Mouse (Mus musculus): Measurements from ENCODE around the gene Nol10. TPM values are rescaled to one million over a fixed set of nuclear protein-coding genes. Genes with fewer than 3 reads are reported as not detected.

Nol10 gene
- polyA plus RNA-seq, 1 experiment, result 13.2 TPM

DNA sequence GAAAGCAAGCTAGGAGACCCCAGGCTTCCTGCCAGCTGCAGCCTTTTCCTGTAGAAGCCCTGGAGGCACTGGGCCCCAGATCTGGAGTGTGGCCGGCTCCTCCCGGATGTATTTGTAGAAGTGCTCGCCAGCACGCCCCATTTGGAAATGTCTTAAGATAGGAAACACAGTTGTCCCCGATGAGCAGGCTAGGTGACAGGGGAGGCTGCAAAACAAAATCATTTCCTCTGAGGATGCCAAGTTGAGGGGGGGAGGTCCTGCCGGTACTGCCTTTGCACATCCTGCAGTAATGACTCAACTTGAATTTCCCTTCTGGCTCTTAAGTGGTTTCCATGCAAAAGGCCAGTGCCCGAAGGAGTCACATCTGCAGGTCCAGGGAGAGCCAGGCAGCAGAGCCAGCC is 92.0 kb downstream of the Nol10 start:
- no peak overlapping the region for H3K4me3 ChIP-seq
- no peaks in the 10 kb centered on the region for H3K36me3 ChIP-seq (ENCODE audit: control insufficient read depth, insufficient read depth)
- no peaks in the 10 kb centered on the region for H3K79me2 ChIP-seq (ENCODE audit: control insufficient read depth, insufficient read depth)
- TF ChIP-seq CEBPB (IDR thresholded peaks at IDR 0.05; ENCODE audit: insufficient read depth, poor library complexity, severe bottlenecking), result no peak
- no peak for TF ChIP-seq REST (IDR thresholded peaks at IDR 0.05; ENCODE audit: insufficient read depth, insufficient read length)
- no peak for TF ChIP-seq MYOD1 (IDR thresholded peaks at IDR 0.05; ENCODE audit: control insufficient read depth in 1 of 3, insufficient read length in 2 of 3, low read depth in 2 of 3)
- no peak for TF ChIP-seq USF1 (IDR thresholded peaks at IDR 0.05; ENCODE audit: low read depth)
- TF ChIP-seq SRF (IDR thresholded peaks at IDR 0.05; ENCODE audit: control insufficient read depth, insufficient read length, low read depth), result no peak
- TF ChIP-seq MYOG (IDR thresholded peaks at IDR 0.05; ENCODE audit: control insufficient read depth in 1 of 3, insufficient read depth in 1 of 3, insufficient read length in 2 of 3, low read depth in 2 of 3), result no peak
- no peak for TF ChIP-seq POLR2AphosphoS2 (IDR thresholded peaks at IDR 0.05; ENCODE audit: insufficient read length, low read depth)
- TF ChIP-seq MAX (IDR thresholded peaks at IDR 0.05; ENCODE audit: low read depth), result no peak
- no peak for TF ChIP-seq E2F4 (IDR thresholded peaks at IDR 0.05; ENCODE audit: insufficient read depth)
- TF ChIP-seq TCF12 (IDR thresholded peaks at IDR 0.05; ENCODE audit: insufficient read depth, poor library complexity, severe bottlenecking), result no peak
- no peak for TF ChIP-seq POLR2A (IDR thresholded peaks at IDR 0.05; ENCODE audit: insufficient read length, low read depth)
- no peak overlapping the region for H3K4me2 ChIP-seq (ENCODE audit: low read depth)
- H3K27me3 ChIP-seq (ENCODE audit: control insufficient read depth, insufficient read depth, insufficient read length), result no peaks in the 10 kb centered on the region
- H3ac ChIP-seq (ENCODE audit: control insufficient read depth, insufficient read length), result no peak overlapping the region

DNA sequence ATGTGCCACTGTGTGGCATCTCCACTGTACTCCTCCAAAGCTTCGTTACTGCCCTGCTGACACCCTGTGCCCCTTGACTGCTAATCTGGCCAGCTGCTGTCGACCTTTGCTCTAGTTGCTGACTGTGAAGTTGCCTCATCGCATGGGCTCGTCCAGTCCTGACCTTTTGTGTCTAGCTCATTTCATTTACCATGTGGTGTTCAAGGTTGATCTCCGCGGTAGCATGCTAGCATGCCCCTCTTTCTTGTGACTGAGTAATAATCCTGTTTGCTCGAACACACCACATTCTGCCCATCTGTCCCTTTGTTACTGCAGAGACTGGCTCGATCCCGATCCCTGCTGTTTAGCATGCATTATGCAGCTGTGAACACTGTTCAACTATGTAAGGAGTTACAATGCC is 93.2 kb downstream of the Nol10 start:
- H3K27me3 ChIP-seq (ENCODE audit: control insufficient read depth, insufficient read depth, insufficient read length), result no peaks in the 10 kb centered on the region
- no peaks in the 10 kb centered on the region for H3K36me3 ChIP-seq (ENCODE audit: control insufficient read depth, insufficient read depth)
- TF ChIP-seq POLR2A (IDR thresholded peaks at IDR 0.05; ENCODE audit: insufficient read length, low read depth) (no peak), USF1 (IDR thresholded peaks at IDR 0.05; ENCODE audit: low read depth) (no peak), POLR2AphosphoS2 (IDR thresholded peaks at IDR 0.05; ENCODE audit: insufficient read length, low read depth) (no peak), TCF12 (IDR thresholded peaks at IDR 0.05; ENCODE audit: insufficient read depth, poor library complexity, severe bottlenecking) (no peak), REST (IDR thresholded peaks at IDR 0.05; ENCODE audit: insufficient read depth, insufficient read length) (no peak), MYOG (IDR thresholded peaks at IDR 0.05; ENCODE audit: control insufficient read depth in 1 of 3, insufficient read depth in 1 of 3, insufficient read length in 2 of 3, low read depth in 2 of 3) (no peak), TCF3 (IDR thresholded peaks at IDR 0.05; ENCODE audit: insufficient read length, low read depth) (no peak), CEBPB (IDR thresholded peaks at IDR 0.05; ENCODE audit: insufficient read depth, poor library complexity, severe bottlenecking) (no peak), E2F4 (IDR thresholded peaks at IDR 0.05; ENCODE audit: insufficient read depth) (no peak), SRF (IDR thresholded peaks at IDR 0.05; ENCODE audit: control insufficient read depth, insufficient read length, low read depth) (no peak)
- H3K79me2 ChIP-seq (ENCODE audit: control insufficient read depth, insufficient read depth), result no peaks in the 10 kb centered on the region
- H3K4me2 ChIP-seq (ENCODE audit: low read depth), result no peak overlapping the region
- H3ac ChIP-seq (ENCODE audit: control insufficient read depth, insufficient read length), result no peak overlapping the region
- H3K4me3 ChIP-seq, result no peak overlapping the region

DNA sequence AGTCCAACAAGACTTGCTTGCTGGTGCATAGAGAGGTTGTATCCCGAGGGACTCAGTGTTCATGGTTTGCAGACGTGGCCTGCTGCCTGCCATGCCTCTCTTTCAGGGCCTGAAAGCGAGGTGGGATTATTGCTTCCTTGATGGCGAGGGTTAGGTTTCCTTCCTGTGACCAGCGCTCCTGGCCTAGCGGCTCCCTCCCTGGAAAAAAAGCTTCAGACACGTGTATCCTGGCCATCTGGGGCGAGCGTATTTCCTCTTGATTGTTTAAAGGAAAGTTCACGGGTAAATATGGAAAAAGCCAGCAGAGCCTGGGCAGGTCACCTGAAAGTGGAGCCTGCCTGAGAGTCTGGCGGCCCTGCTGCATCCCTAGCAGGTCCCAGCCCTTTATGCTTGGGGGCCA is 96.1 kb downstream of the Nol10 start:
- no peak overlapping the region for H3K4me3 ChIP-seq
- no peaks in the 10 kb centered on the region for H3K27me3 ChIP-seq (ENCODE audit: control insufficient read depth, insufficient read depth, insufficient read length)
- H3K36me3 ChIP-seq (ENCODE audit: control insufficient read depth, insufficient read depth), result no peaks in the 10 kb centered on the region
- no peak overlapping the region for H3K4me2 ChIP-seq (ENCODE audit: low read depth)
- H3K79me2 ChIP-seq (ENCODE audit: control insufficient read depth, insufficient read depth), result no peaks in the 10 kb centered on the region
- no peak for TF ChIP-seq SRF (IDR thresholded peaks at IDR 0.05; ENCODE audit: control insufficient read depth, insufficient read length, low read depth)
- TF ChIP-seq MYOG (IDR thresholded peaks at IDR 0.05; ENCODE audit: control insufficient read depth in 1 of 3, insufficient read depth in 1 of 3, insufficient read length in 2 of 3, low read depth in 2 of 3), result no peak
- no peak for TF ChIP-seq POLR2A (IDR thresholded peaks at IDR 0.05; ENCODE audit: insufficient read length, low read depth)
- no peak for TF ChIP-seq E2F4 (IDR thresholded peaks at IDR 0.05; ENCODE audit: insufficient read depth)
- no peak for TF ChIP-seq TCF3 (IDR thresholded peaks at IDR 0.05; ENCODE audit: insufficient read length, low read depth)
- TF ChIP-seq USF1 (IDR thresholded peaks at IDR 0.05; ENCODE audit: low read depth), result no peak
- no peak for TF ChIP-seq REST (IDR thresholded peaks at IDR 0.05; ENCODE audit: insufficient read depth, insufficient read length)
- TF ChIP-seq TCF12 (IDR thresholded peaks at IDR 0.05; ENCODE audit: insufficient read depth, poor library complexity, severe bottlenecking), result no peak
- TF ChIP-seq MAX (IDR thresholded peaks at IDR 0.05; ENCODE audit: low read depth), result no peak
- TF ChIP-seq CEBPB (IDR thresholded peaks at IDR 0.05; ENCODE audit: insufficient read depth, poor library complexity, severe bottlenecking), result no peak
- no peak overlapping the region for H3ac ChIP-seq (ENCODE audit: control insufficient read depth, insufficient read length)

DNA sequence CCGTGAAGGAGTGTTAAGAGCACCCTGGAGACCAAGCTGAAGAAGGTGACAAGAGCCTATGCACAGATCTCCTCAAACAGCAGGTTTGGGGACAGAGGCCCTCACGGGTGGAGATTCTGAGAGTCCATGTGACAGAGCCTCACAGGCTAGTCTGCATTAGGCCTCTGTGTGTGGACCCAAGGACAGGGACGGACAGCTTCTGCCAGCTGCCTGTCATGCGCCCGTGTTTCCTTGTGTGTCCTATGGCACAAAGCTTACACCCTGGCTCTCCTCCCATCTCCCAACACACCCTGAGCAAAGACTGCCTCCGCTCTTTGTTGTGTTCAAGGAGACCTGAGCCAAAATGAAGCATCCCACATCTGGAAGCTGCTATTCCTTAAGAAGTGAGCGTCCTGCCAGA is 97.0 kb downstream of the Nol10 start:
- Histone ChIP-seq H3K36me3 (ENCODE audit: control insufficient read depth, insufficient read depth) (no peaks in the 10 kb centered on the region), H3K79me2 (ENCODE audit: control insufficient read depth, insufficient read depth) (no peaks in the 10 kb centered on the region), H3K4me2 (ENCODE audit: low read depth) (no peak overlapping the region), H3ac (ENCODE audit: control insufficient read depth, insufficient read length) (no peak overlapping the region), H3K4me3 (no peak overlapping the region), H3K27me3 (ENCODE audit: control insufficient read depth, insufficient read depth, insufficient read length) (no peaks in the 10 kb centered on the region)
- TF ChIP-seq REST (IDR thresholded peaks at IDR 0.05; ENCODE audit: insufficient read depth, insufficient read length) (no peak), USF1 (IDR thresholded peaks at IDR 0.05; ENCODE audit: low read depth) (no peak), MAX (IDR thresholded peaks at IDR 0.05; ENCODE audit: low read depth) (no peak), TCF12 (IDR thresholded peaks at IDR 0.05; ENCODE audit: insufficient read depth, poor library complexity, severe bottlenecking) (no peak), CEBPB (IDR thresholded peaks at IDR 0.05; ENCODE audit: insufficient read depth, poor library complexity, severe bottlenecking) (no peak), SRF (IDR thresholded peaks at IDR 0.05; ENCODE audit: control insufficient read depth, insufficient read length, low read depth) (no peak)

DNA sequence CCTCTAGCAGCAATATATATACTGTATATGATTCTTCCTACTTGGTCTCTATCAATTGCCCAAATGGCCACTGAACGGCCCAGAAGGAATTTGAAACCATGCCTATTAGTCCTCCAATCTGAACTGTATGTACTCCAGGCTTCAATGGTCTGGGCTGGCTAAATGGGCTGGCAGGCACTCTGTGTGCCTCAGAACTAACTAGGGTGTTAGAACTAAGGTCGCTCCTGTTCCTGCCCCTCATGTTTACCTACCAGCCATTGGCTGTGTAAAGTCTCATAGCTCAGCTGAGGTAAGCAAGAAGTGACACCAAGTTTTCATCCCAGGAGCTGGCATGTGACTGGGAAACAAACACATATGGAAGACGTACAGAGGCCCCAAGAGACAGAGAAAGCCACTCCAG is 100.5 kb downstream of the Nol10 start:
- no peaks in the 10 kb centered on the region for H3K79me2 ChIP-seq (ENCODE audit: control insufficient read depth, insufficient read depth)
- no peak overlapping the region for H3ac ChIP-seq (ENCODE audit: control insufficient read depth, insufficient read length)
- H3K36me3 ChIP-seq (ENCODE audit: control insufficient read depth, insufficient read depth), result no peaks in the 10 kb centered on the region
- no peak overlapping the region for H3K4me3 ChIP-seq
- no peak overlapping the region for H3K4me2 ChIP-seq (ENCODE audit: low read depth)
- no peaks in the 10 kb centered on the region for H3K27me3 ChIP-seq (ENCODE audit: control insufficient read depth, insufficient read depth, insufficient read length)
- TF ChIP-seq POLR2AphosphoS2 (IDR thresholded peaks at IDR 0.05; ENCODE audit: insufficient read length, low read depth) (no peak), TCF3 (IDR thresholded peaks at IDR 0.05; ENCODE audit: insufficient read length, low read depth) (no peak), USF1 (IDR thresholded peaks at IDR 0.05; ENCODE audit: low read depth) (no peak), MYOD1 (IDR thresholded peaks at IDR 0.05; ENCODE audit: control insufficient read depth in 1 of 3, insufficient read length in 2 of 3, low read depth in 2 of 3) (no peak), MAX (IDR thresholded peaks at IDR 0.05; ENCODE audit: low read depth) (no peak), E2F4 (IDR thresholded peaks at IDR 0.05; ENCODE audit: insufficient read depth) (no peak), SRF (IDR thresholded peaks at IDR 0.05; ENCODE audit: control insufficient read depth, insufficient read length, low read depth) (no peak)
